Mouse (Mus musculus) thymus, adult 2 months (tissue): ENCODE results near the gene Hk3. TPM values are rescaled to one million over a fixed set of nuclear protein-coding genes. Genes with fewer than 3 reads are reported as not detected.

ENCODE experiments used
- DNase-seq: peaks from one replicate; pipeline ENCODE4 v3.0.0; 2021
- H3K27ac ChIP-seq: fragments of 200-500 bp; 2 replicates; pipeline ENCODE4 v1.5.1; 2012; ENCODE audit warnings: low read length, control low read depth; ENCODE audit not compliant: control insufficient read depth, insufficient read depth
- H3K27me3 ChIP-seq: fragments of 200-500 bp; 2 replicates; pipeline ENCODE4 v1.6.1; 2012; ENCODE audit warnings: mild to moderate bottlenecking, low read length, moderate library complexity, mixed read lengths; ENCODE audit not compliant: control insufficient read depth, insufficient read depth
- H3K36me3 ChIP-seq: fragments of 200-500 bp; 2 replicates; pipeline ENCODE4 v1.6.1; 2012; ENCODE audit warnings: mild to moderate bottlenecking, low read length, moderate library complexity; ENCODE audit not compliant: control insufficient read depth, insufficient read depth
- H3K4me1 ChIP-seq: fragments of 200-500 bp; replicated peaks from 2 replicates; pipeline ENCODE4 v1.6.1; 2012; ENCODE audit warnings: low read length; ENCODE audit not compliant: control insufficient read depth, insufficient read depth
- H3K4me3 ChIP-seq: fragments of 200-500 bp; 2 replicates; pipeline ENCODE4 v1.5.1; 2012; ENCODE audit warnings: mild to moderate bottlenecking, low read length, control low read depth, moderate library complexity; ENCODE audit not compliant: control insufficient read depth, insufficient read depth
- CTCF ChIP-seq: fragments of 200-500 bp; IDR thresholded peaks from 2 replicates; pipeline ENCODE4 v1.5.1; 2012; ENCODE audit warnings: mild to moderate bottlenecking, control low read depth, low read length, moderate library complexity, borderline replicate concordance; ENCODE audit not compliant: control insufficient read depth, poor library complexity, insufficient read depth; ENCODE audit errors: extremely low read depth
- POLR2A ChIP-seq: fragments of 200-500 bp; IDR thresholded peaks from 2 replicates; pipeline ENCODE4 v1.6.1; 2012; ENCODE audit warnings: mild to moderate bottlenecking, low read length, control low read depth, moderate library complexity; ENCODE audit not compliant: control insufficient read depth, poor library complexity, insufficient read depth; ENCODE audit errors: extremely low read depth
- WGBS: fragments of 180-500 bp; shearing (Covaris S2); methylation state at CpG from one replicate; pipeline ENCODE4 v1.1.7; 2018; 5-methylcytosine and 5-hydroxymethylcytosine counted together
- polyA plus RNA-seq: library from polyadenylated mRNA; depleted of rRNA; stranded (reverse); fragments of >200 nt; gene quantifications from 2 replicates; pipeline ENCODE4 v1.2.3, GENCODE M21; 2012

The Hk3 gene
- polyA plus RNA-seq, 1 experiment = 4.1 TPM

- WGBS = 95% methylated on average over 4 of the region's 4 CpGs
- no peaks in the 10 kb centered on the region; the same call in 1 of the 2 replicates for H3K4me1 ChIP-seq
- no peak for DNase-seq
- H3K27me3 ChIP-seq = no peaks in the 10 kb centered on the region
- H3K27ac ChIP-seq = no peak overlapping the region
- TF ChIP-seq CTCF = no peak
- H3K36me3 ChIP-seq = no peaks in the 10 kb centered on the region
- no peak overlapping the region for H3K4me3 ChIP-seq
Measured at GRCm38 (mm10) chr13:54994576-54994975, 26.6 kb downstream of the Hk3 start.

- no peaks in the 10 kb centered on the region for H3K27me3 ChIP-seq
- no peak for TF ChIP-seq CTCF
- TF ChIP-seq POLR2A = no peak
- H3K36me3 ChIP-seq = no peaks in the 10 kb centered on the region
- peaks cover 12% of the 10 kb centered on the region for H3K4me1 ChIP-seq
- H3K4me3 ChIP-seq = no peak overlapping the region
- 87% methylated on average over 7 of the region's 7 CpGs for WGBS
- H3K27ac ChIP-seq = no peak overlapping the region
- no peak for DNase-seq
Measured at GRCm38 (mm10) chr13:54992215-54992614, 29.0 kb downstream of the Hk3 start.

- Histone ChIP-seq H3K36me3 (no peaks in the 10 kb centered on the region), H3K4me1 (peaks cover 15% of the 10 kb centered on the region), H3K27me3 (no peaks in the 10 kb centered on the region), H3K27ac (no peak overlapping the region; the same call in 1 of the 2 replicates), H3K4me3 (no peak overlapping the region)
- no peak for DNase-seq
- 24% methylated on average over 7 of the region's 7 CpGs for WGBS
- no peak for TF ChIP-seq POLR2A
- no peak for TF ChIP-seq CTCF
Measured at GRCm38 (mm10) chr13:54988181-54988760, 32.9 kb downstream of the Hk3 start.

GRCm38 (mm10) chr13:54987405-54987804, 33.8 kb downstream of the Hk3 start:
- 92% methylated on average over 9 of the region's 9 CpGs for WGBS
- no peak overlapping the region for H3K27ac ChIP-seq
- no peaks in the 10 kb centered on the region for H3K36me3 ChIP-seq
- no peaks in the 10 kb centered on the region for H3K27me3 ChIP-seq
- H3K4me1 ChIP-seq = peaks cover 15% of the 10 kb centered on the region
- no peak overlapping the region for H3K4me3 ChIP-seq
- TF ChIP-seq POLR2A (no peak), CTCF (no peak)
- DNase-seq = no peak

GRCm38 (mm10) chr13:54983614-54984013, 37.6 kb downstream of the Hk3 start:
- WGBS = 72% methylated on average over 2 of the region's 2 CpGs
- Histone ChIP-seq H3K36me3 (no peaks in the 10 kb centered on the region), H3K4me1 (peaks cover 13% of the 10 kb centered on the region), H3K27me3 (no peaks in the 10 kb centered on the region), H3K4me3 (no peak overlapping the region), H3K27ac (no peak overlapping the region)
- no peak for DNase-seq
- no peak for TF ChIP-seq CTCF
- TF ChIP-seq POLR2A = no peak

GRCm38 (mm10) chr13:54983001-54983400, 38.2 kb downstream of the Hk3 start:
- H3K27ac ChIP-seq = no peak overlapping the region
- no peaks in the 10 kb centered on the region for H3K36me3 ChIP-seq
- TF ChIP-seq POLR2A (no peak), CTCF (no peak)
- peaks cover 8% of the 10 kb centered on the region for H3K4me1 ChIP-seq
- 23% methylated on average over 8 of the region's 8 CpGs for WGBS
- H3K27me3 ChIP-seq = no peaks in the 10 kb centered on the region
- no peak for DNase-seq
- no peak overlapping the region for H3K4me3 ChIP-seq

GRCm38 (mm10) chr13:54980957-54981356, 40.2 kb downstream of the Hk3 start:
- DNase-seq = no peak
- no peak for TF ChIP-seq POLR2A
- TF ChIP-seq CTCF = no peak
- no peaks in the 10 kb centered on the region for H3K27me3 ChIP-seq

More at GRCm38 (mm10) chr13:54980957-54981356, 40.2 kb downstream of the Hk3 start:
- Histone ChIP-seq H3K4me3 (no peak overlapping the region), H3K27ac (no peak overlapping the region), H3K4me1 (peaks cover 3% of the 10 kb centered on the region; the same call in 1 of the 2 replicates), H3K36me3 (no peaks in the 10 kb centered on the region)
- 92% methylated on average over 12 of the region's 12 CpGs for WGBS
